Mouse (Mus musculus): ENCODE data around the gene Btbd18. TPM values are rescaled to one million over a fixed set of nuclear protein-coding genes. Genes with fewer than 3 reads are reported as not detected.

Gene Btbd18
- total RNA-seq, 1 experiment from 2014 or later, result 0.18 TPM

DNA sequence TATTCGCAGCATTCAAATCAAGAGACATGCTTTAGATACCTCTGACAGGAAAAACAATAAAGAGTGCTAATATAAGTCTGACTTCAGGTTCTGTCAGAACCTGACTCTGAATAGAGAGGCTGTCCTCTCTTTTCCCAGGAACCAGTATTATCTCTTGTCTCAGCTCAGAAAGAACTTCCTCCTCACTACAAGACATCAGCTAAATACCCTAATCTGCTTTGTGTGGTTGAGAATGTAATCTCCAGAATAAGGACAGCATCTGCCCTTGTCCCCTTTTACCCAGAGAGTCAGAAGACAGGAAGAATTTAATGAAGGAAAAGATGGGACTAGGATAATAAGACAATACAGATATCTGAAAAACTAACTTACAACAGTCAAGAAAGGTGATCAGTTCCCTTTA, 44.6 kb downstream of the Btbd18 start:
- no peak for DNase-seq

GRCm38 (mm10) chr2:84704329-84704728, 45.5 kb downstream of the Btbd18 start:
- no peak for DNase-seq

DNA sequence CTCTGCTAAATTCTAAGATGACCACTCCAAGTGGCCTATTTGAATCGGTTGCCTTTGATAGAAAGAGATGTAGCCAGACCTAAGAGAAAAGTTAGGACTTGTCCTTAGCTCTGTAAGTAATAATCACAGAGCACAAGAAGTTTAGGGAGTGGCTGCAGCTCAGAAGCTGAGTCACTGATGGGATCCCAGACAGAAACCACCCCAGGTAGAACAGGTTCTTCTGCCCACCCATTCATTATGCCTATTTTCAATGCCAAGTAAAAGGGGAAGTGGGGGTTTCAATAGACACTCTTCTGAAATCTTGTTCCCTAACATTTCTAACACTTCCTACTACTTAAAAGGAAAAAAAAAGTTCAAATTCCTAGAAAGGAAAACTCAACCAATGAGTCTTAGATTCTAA, 46.4 kb downstream of the Btbd18 start:
- no peak for DNase-seq

DNA sequence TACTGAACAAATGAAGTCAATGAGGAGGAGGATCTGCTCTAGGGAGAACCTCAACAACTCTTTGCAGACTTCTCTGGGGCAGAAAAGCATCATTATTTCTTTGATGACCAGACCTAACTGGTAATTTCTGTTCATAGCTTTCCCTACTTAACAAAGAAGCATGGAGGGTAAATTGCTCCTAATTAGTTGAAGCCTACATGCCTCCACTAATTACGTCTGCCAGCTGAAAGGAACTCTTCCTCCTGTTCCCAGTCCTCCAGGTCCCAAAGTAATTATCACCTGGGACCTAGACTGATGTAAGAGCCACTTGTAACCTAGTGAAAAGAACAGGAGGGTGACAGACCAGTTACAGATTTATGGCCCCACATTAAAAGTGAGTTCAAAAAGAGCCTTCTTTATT, 48.6 kb downstream of the Btbd18 start:
- no peak for DNase-seq

GRCm38 (mm10) chr2:84711898-84712297, 53.0 kb downstream of the Btbd18 start:
- no peak for DNase-seq

GRCm38 (mm10) chr2:84714422-84714810, 55.5 kb downstream of the Btbd18 start:
- DNase-seq, result no peak

DNA sequence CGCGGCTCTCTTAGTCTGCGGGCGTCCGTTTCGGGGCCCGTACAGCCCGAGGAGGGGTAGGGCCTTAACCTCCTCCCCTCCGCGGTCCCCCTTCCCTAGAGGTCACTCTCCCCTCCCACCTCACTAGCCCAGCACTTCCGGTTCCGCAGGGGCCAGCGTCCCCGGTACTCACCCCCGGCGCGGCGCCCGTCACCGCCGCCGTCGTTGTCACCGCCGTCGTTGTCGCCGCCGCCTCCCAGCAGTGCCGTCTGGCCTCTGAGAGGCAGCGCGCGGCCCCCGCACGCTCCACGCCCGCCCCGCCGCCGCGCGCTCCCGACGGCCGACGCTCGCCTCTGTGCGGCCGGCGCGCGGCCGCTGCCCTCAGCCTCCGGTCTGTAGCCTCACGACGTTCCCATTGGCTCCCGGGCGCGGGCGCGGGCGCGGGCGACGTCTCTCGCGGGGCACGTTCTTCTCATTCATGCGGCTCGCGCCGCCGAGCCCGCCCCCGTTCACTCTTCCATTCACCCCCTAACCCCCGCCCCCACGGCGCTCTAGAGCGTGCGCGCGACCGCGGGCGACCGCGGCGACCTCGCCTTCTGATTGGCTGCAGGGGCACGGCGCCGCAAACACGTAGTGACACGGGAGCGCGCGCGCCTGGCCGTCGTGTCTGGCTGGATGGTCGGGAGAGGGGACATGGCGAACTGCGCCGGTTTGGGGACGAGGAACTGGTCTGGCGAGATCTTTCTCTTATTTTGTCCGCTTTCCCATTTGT, 56.1 kb downstream of the Btbd18 start, which contains the start of gene Zdhhc5:
Gene Zdhhc5 (minus strand): TSS at position 370 of the 751 bp plus-strand sequence.
- peak; percentile 98 for DNase-seq

GRCm38 (mm10) chr2:84715562-84716361, 56.9 kb downstream of the Btbd18 start:
- DNase-seq, result peak; percentile 60

DNA sequence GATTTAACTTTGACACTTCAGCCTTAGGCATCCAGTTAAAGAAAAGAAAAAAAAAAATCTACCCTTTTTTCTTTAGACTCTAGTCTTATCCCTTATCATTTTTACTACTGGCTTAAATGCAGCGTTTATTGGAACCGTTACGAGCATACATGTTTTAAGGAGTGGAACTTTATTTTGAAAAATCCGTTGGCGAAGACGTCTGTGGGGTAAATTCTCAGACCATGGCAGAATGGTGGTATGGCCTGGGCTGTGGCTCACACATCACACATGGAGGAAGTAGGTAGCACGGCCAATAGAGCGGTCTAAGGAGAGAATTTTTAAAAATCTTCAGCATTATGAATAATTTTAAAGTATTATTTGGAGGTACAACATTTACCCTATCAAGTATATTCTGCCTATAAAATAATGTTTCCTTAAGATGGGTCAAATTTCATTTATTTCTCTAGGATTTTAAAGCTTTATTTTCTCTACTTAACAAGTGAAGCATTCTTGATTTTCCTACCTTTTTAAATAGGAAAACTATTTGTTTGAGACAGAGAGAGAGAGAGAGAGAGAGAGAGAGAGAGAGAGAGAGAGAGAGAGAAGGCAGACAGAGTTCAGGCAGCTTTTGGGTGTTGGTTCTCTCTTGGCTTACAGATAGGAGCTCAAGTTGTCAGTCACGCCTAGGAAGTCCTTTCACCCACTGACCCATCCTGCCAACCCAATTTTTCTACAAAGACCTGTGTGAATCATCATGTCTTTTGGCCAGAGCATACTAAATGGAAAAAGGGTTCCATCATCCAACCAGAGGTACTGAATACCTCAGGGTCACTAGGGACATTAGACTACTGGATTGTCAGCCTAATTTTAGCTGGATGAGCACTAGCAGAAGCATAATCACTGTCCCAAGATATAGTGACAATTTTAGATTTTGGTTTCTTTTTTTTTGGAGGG, 57.8 kb downstream of the Btbd18 start:
- no peak for DNase-seq

DNA sequence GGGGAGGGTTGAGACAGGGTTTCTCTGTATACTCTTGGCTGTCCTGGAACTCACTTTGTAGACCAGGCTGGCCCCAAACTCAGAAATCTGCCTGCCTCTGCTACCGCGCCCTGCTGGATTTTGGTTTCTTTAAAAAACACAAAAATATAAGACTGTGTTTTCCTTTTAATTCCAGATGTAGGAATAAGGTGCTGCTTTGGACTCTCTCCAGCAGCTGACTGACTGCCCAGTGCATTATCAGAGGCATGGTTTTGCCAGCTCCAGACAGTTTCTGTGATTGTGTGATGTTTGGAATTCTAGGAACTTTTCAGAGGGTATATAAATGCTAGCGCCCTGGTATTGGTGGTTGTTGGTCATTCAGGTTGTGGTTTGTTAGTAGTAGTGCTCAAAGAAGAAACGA, 58.5 kb downstream of the Btbd18 start:
- no peak for DNase-seq

Other genes starting within 250 kb of the Btbd18 start
- gene Calcrl, start 233.7 kb upstream of the Btbd18 start, total RNA-seq (2021), result 22.6 and 25.0 TPM in 2 replicates
- gene Tfpi, start 182.3 kb upstream of the Btbd18 start, total RNA-seq (2021), result 49.2 and 65.8 TPM in 2 replicates
- gene Ctnnd1, start 8.3 kb upstream of the Btbd18 start, total RNA-seq (2021), result 130 and 154 TPM in 2 replicates
- gene Selenoh, start 11.7 kb downstream of the Btbd18 start, total RNA-seq (2021), result 36.4 and 54.0 TPM in 2 replicates
- not detected in 2 replicates for gene Gm28635, start 19.0 kb downstream of the Btbd18 start, total RNA-seq (2021)
- 23.0 and 26.8 TPM in 2 replicates for gene Med19, start 19.3 kb downstream of the Btbd18 start, total RNA-seq (2021)
- gene Tmx2, start 20.1 kb downstream of the Btbd18 start, total RNA-seq (2021), result 137 and 147 TPM in 2 replicates
- 62.3 and 62.9 TPM in 2 replicates for gene Zdhhc5, start 56.1 kb downstream of the Btbd18 start, total RNA-seq (2021)
- gene Clp1, start 68.3 kb downstream of the Btbd18 start, total RNA-seq (2021), result 12.3 and 13.9 TPM in 2 replicates
- gene Ypel4, start 75.0 kb downstream of the Btbd18 start, total RNA-seq (2021), result 8.5 and 9.3 TPM in 2 replicates
- gene Gm19426, start 84.6 kb downstream of the Btbd18 start, total RNA-seq (2021), result 3.9 and 4.2 TPM in 2 replicates
- 31.8 and 33.5 TPM in 2 replicates for gene Serping1, start 116.4 kb downstream of the Btbd18 start, total RNA-seq (2021)
- 16.9 and 19.9 TPM in 2 replicates for gene Ube2l6, start 139.7 kb downstream of the Btbd18 start, total RNA-seq (2021)
- gene Smtnl1, start 163.6 kb downstream of the Btbd18 start, total RNA-seq (2021), result not detected in 2 replicates
- 40.4 and 43.8 TPM in 2 replicates for gene Timm10, start 167.9 kb downstream of the Btbd18 start, total RNA-seq (2021)
- 2.4 and 4.3 TPM in 2 replicates for gene Slc43a1, start 179.8 kb downstream of the Btbd18 start, total RNA-seq (2021)
- 1.2 TPM in 2 replicates for gene Rtn4rl2, start 227.6 kb downstream of the Btbd18 start, total RNA-seq (2021)